Mouse (Mus musculus) forebrain, embryonic 10.5 days (tissue): ENCODE data around the gene Hoxd3. TPM values are rescaled to one million over a fixed set of nuclear protein-coding genes. Genes with fewer than 3 reads are reported as not detected.

Experiments used
- DNase-seq: peaks from one replicate; pipeline ENCODE4 v3.0.0-alpha.2; 2017; ENCODE audit warnings: low spot score; ENCODE audit errors: extremely low spot score
- H3K27ac ChIP-seq: fragments of 300-500 bp; sonication (generic); 2 replicates; pipeline ENCODE4 v1.5.1; 2016; ENCODE audit warnings: mild to moderate bottlenecking
- H3K27me3 ChIP-seq: fragments of 300-500 bp; sonication (generic); 2 replicates; pipeline ENCODE4 v1.6.1; 2016; ENCODE audit warnings: mild to moderate bottlenecking; ENCODE audit not compliant: poor library complexity, severe bottlenecking
- H3K36me3 ChIP-seq: fragments of 300-500 bp; sonication (generic); replicated peaks from 2 replicates; pipeline ENCODE4 v1.6.1; 2016; ENCODE audit warnings: mild to moderate bottlenecking, moderate library complexity
- H3K4me1 ChIP-seq: fragments of 300-500 bp; sonication (generic); 2 replicates; pipeline ENCODE4 v1.6.1; 2016
- H3K4me3 ChIP-seq: fragments of 300-500 bp; sonication (generic); 2 replicates; pipeline ENCODE4 v1.5.1; 2016; ENCODE audit warnings: mild to moderate bottlenecking, moderate library complexity
- H3K9me3 ChIP-seq: fragments of 300-500 bp; sonication (generic); 2 replicates; pipeline ENCODE4 v1.6.1; 2016; ENCODE audit warnings: mild to moderate bottlenecking, moderate library complexity
- WGBS: fragments of 180-500 bp; shearing (Covaris S2); methylation state at CpG from one replicate; pipeline ENCODE4 v1.1.7; 2016; 5-methylcytosine and 5-hydroxymethylcytosine counted together
- polyA plus RNA-seq: library from polyadenylated mRNA; unstranded; fragments of >200 nt; fragmentation: Nextera tagmentation; extraction: Ambion mirVana; gene quantifications from 2 replicates; pipeline ENCODE4 v1.2.1, GENCODE M21; 2016

Gene Hoxd3
- polyA plus RNA-seq, 1 experiment from 2014 or later, result 0.10 TPM

GRCm38 (mm10) chr2:74722949-74723348, 11.2 kb downstream of the Hoxd3 start:
- peak; percentile 31 for DNase-seq
- Histone ChIP-seq H3K27ac (no peak overlapping the region), H3K9me3 (no peaks in the 10 kb centered on the region), H3K27me3 (peaks cover 100% of the 10 kb centered on the region), H3K4me1 (peaks cover 7% of the 10 kb centered on the region), H3K4me3 (no peak overlapping the region), H3K36me3 (no peaks in the 10 kb centered on the region)
- WGBS, result 1% methylated on average over 8 of the region's 8 CpGs

DNA sequence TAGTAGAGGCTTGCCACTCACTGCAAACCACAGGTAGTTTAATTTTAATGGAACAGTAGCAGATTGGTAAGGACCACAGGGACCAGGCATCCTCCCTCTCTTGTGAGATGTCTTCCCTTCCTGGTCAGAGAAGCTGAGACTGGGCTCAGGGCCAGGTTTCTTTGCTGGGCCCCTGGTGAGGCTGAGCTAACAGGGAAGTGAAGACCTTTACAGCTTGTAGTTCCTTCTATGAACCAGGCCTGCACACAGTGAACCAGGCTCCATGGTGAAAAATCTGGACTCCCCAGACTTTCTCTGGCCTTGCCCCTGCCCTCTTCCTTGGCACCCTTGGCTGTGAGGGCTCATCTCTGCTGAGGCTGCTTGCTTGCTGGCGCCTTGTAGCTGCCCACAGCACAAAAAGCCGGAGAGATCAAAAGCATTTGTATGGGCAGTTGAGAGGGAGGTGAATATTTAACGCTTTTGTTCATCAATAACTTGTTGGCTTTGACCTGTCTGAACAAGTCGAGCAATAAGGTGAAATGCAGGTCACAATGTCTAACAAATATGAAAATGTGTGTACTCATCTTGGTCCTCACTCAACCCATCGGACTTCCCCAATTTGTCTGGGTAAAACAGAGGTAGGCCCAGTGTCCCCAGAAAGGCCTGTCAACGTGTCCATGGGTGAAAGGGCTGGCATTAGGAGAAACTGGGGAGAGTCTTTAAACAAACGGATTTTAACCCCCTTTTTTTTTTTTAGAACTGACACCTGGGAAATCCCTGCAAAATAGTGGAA, 12.7 kb downstream of the Hoxd3 start:
- Histone ChIP-seq H3K4me1 (peaks cover 7% of the 10 kb centered on the region), H3K27ac (no peak overlapping the region), H3K27me3 (peaks cover 100% of the 10 kb centered on the region), H3K9me3 (no peaks in the 10 kb centered on the region), H3K4me3 (no peak overlapping the region), H3K36me3 (no peaks in the 10 kb centered on the region)
- WGBS, result 7% methylated on average over 7 of the region's 7 CpGs
- DNase-seq, result peak; percentile 32

- peaks cover 7% of the 10 kb centered on the region for H3K4me1 ChIP-seq
- peak; percentile 45 for DNase-seq
- no peaks in the 10 kb centered on the region for H3K36me3 ChIP-seq
- H3K27me3 ChIP-seq, result peaks cover 100% of the 10 kb centered on the region
- H3K9me3 ChIP-seq, result no peaks in the 10 kb centered on the region
- WGBS, result under 1% methylated on average over 17 of the region's 17 CpGs
- H3K4me3 ChIP-seq, result no peak overlapping the region
- H3K27ac ChIP-seq, result no peak overlapping the region
Measured at GRCm38 (mm10) chr2:74725171-74725570, 13.4 kb downstream of the Hoxd3 start.

DNA sequence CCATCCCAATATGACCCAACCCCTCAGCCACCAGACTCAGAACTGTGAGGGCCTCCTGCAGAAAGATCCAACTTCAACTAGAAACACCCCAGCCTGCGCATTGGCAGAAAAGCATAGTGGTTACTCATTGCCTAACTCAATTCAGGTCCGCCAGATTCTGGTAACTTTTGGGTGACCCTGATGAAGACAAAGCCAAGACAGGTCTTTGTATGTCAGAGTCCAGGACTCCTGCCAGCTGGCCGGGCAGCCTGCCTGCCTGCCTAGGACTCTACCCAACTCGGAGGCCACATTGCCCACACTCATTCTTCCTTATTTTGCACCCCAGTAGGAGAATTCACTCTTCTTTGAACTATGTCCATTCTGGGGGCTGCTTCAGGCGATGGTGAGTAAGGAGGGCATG, 14.8 kb downstream of the Hoxd3 start, which contains the start of gene Gm28230:
Gm28230 (plus strand) TSS at position 178 of the 400 bp plus-strand sequence.
- Histone ChIP-seq H3K4me1 (peaks cover 7% of the 10 kb centered on the region), H3K36me3 (no peaks in the 10 kb centered on the region), H3K4me3 (peak within 1 kb of the TSS; percentile 36), H3K27ac (no peak within 1 kb of the TSS), H3K9me3 (no peaks in the 10 kb centered on the region), H3K27me3 (peaks cover 100% of the 10 kb centered on the region)
- DNase-seq, result peak; percentile 34
- WGBS, result 3% methylated on average over 5 of the region's 5 CpGs

GRCm38 (mm10) chr2:74726973-74727639, 15.4 kb downstream of the Hoxd3 start:
- H3K9me3 ChIP-seq, result no peaks in the 10 kb centered on the region
- H3K27me3 ChIP-seq, result peaks cover 100% of the 10 kb centered on the region
- WGBS, result under 1% methylated on average over 43 of the region's 43 CpGs
- no peak overlapping the region for H3K27ac ChIP-seq
- H3K4me1 ChIP-seq, result peaks cover 7% of the 10 kb centered on the region
- peak overlapping the region; percentile 36 for H3K4me3 ChIP-seq
- no peaks in the 10 kb centered on the region for H3K36me3 ChIP-seq
- peak; percentile 40 for DNase-seq

DNA sequence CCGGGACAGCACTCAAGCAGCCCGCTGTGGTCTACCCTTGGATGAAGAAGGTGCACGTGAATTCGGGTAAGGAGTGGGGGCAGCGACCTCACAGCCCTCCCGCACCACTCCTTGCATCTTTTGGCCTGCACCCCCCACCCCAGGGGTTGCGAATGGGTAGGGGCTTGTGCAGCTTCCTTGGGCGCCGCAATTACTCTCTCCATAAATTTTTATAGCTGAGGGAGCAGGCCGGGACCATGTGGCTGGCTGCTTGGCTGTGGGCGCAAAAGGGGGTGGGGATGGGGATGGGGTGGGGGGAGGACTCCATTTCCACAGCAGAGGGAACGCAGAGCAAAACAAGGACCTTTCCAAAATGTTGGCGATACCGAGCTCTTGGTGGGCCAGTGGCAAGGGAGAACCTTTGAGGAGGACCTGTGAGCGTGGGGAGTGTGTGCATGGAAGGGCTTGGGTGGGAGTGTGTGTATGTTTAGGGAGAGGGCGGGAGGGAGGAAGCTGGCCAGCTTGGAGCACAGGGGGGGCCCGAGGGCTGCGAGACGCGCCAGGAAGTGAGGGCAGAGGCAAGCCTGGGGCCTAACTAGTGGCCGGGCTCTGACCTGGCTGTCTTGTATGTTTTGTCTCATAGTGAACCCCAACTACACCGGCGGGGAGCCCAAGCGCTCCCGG, 16.0 kb downstream of the Hoxd3 start:
- Histone ChIP-seq H3K9me3 (no peaks in the 10 kb centered on the region), H3K4me1 (peaks cover 7% of the 10 kb centered on the region), H3K4me3 (peak overlapping the region; percentile 36), H3K27me3 (peaks cover 100% of the 10 kb centered on the region), H3K36me3 (no peaks in the 10 kb centered on the region), H3K27ac (no peak overlapping the region)
- no peak for DNase-seq
- under 1% methylated on average over 25 of the region's 25 CpGs for WGBS

- Histone ChIP-seq H3K27me3 (peaks cover 100% of the 10 kb centered on the region), H3K27ac (no peak overlapping the region), H3K4me1 (peaks cover 7% of the 10 kb centered on the region), H3K4me3 (no peak overlapping the region), H3K36me3 (no peaks in the 10 kb centered on the region), H3K9me3 (no peaks in the 10 kb centered on the region)
- whole genome bisulfite sequencing, result 2% methylated on average over 13 of the region's 13 CpGs
- peak; percentile 36 for DNase-seq
Measured at GRCm38 (mm10) chr2:74728303-74728680, 16.6 kb downstream of the Hoxd3 start.

GRCm38 (mm10) chr2:74730331-74730730, 18.6 kb downstream of the Hoxd3 start:
- no peak for DNase-seq
- H3K4me1 ChIP-seq, result peaks cover 7% of the 10 kb centered on the region
- no peak overlapping the region for H3K27ac ChIP-seq
- H3K4me3 ChIP-seq, result no peak overlapping the region
- 1% methylated on average over 8 of the region's 8 CpGs for WGBS
- H3K27me3 ChIP-seq, result peaks cover 100% of the 10 kb centered on the region
- no peaks in the 10 kb centered on the region for H3K36me3 ChIP-seq
- H3K9me3 ChIP-seq, result no peaks in the 10 kb centered on the region

DNA sequence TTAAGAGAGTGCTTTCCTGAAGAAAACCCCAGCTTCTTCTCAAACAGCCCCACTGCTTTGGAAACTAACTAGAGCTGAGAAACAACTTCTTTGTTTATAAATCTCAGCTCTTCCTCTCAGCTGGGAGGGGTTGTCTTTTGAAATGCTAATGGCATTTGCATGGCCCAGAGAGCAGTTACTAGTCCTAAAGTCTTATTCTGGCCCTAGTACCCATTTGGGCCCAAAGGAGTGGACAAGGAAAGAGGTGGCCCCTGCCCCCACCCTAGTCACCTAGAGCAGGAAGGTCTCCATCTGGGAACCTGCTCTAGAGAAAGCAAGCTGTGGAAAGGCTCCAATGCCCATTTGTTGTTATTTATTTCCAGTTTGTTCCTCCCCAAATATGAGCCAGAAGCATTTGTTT, 19.3 kb downstream of the Hoxd3 start:
- no peak overlapping the region for H3K27ac ChIP-seq
- no peaks in the 10 kb centered on the region for H3K9me3 ChIP-seq
- no peak overlapping the region for H3K4me3 ChIP-seq
- H3K4me1 ChIP-seq, result peaks cover 11% of the 10 kb centered on the region
- H3K27me3 ChIP-seq, result peaks cover 100% of the 10 kb centered on the region
- no peaks in the 10 kb centered on the region for H3K36me3 ChIP-seq
- DNase-seq, result no peak

GRCm38 (mm10) chr2:74731799-74732512, 20.2 kb downstream of the Hoxd3 start:
- Histone ChIP-seq H3K27me3 (peaks cover 100% of the 10 kb centered on the region), H3K27ac (no peak overlapping the region), H3K4me3 (no peak overlapping the region), H3K36me3 (no peaks in the 10 kb centered on the region), H3K9me3 (no peaks in the 10 kb centered on the region), H3K4me1 (peaks cover 14% of the 10 kb centered on the region)
- DNase-seq, result peak; percentile 37
- whole genome bisulfite sequencing, result 4% methylated on average over 9 of the region's 9 CpGs

- no peaks in the 10 kb centered on the region for H3K36me3 ChIP-seq
- WGBS, result under 1% methylated on average over 52 of the region's 52 CpGs
- H3K27ac ChIP-seq, result no peak overlapping the region
- H3K27me3 ChIP-seq, result peaks cover 100% of the 10 kb centered on the region
- peak; percentile 43 for DNase-seq
- no peaks in the 10 kb centered on the region for H3K9me3 ChIP-seq
- peaks cover 7% of the 10 kb centered on the region for H3K4me1 ChIP-seq
- no peak overlapping the region for H3K4me3 ChIP-seq
Measured at GRCm38 (mm10) chr2:74732513-74733316, 21.0 kb downstream of the Hoxd3 start.

GRCm38 (mm10) chr2:74733317-74733661, 21.6 kb downstream of the Hoxd3 start:
- no peaks in the 10 kb centered on the region for H3K9me3 ChIP-seq
- H3K36me3 ChIP-seq, result no peaks in the 10 kb centered on the region
- peaks cover 7% of the 10 kb centered on the region for H3K4me1 ChIP-seq
- no peak for DNase-seq
- H3K4me3 ChIP-seq, result no peak overlapping the region
- 0% methylated on average over 16 of the region's 16 CpGs for WGBS
- H3K27ac ChIP-seq, result no peak overlapping the region
- peaks cover 100% of the 10 kb centered on the region for H3K27me3 ChIP-seq
